Mouse (Mus musculus) limb, embryonic 13.5 days (tissue): ENCODE measurements around the gene Arhgef19. TPM values are rescaled to one million over a fixed set of nuclear protein-coding genes. Genes with fewer than 3 reads are reported as not detected.

ENCODE experiments used
- polyA plus RNA-seq: library from polyadenylated mRNA; unstranded; fragments of >200 nt; fragmentation: Nextera tagmentation; extraction: Ambion mirVana; gene quantifications from 2 replicates; pipeline ENCODE4 v1.2.1, GENCODE M21; 2015

Arhgef19 gene
- polyA plus RNA-seq, 1 experiment from 2014 or later = 10.9 TPM

Other genes starting within 250 kb of the Arhgef19 start
- gene Mfap2, start 229.1 kb upstream of the Arhgef19 start, polyA plus RNA-seq = 757 and 803 TPM in 2 replicates
- 7.2 and 8.0 TPM in 2 replicates for gene Crocc, start 178.9 kb upstream of the Arhgef19 start, polyA plus RNA-seq
- gene Necap2, start 161.1 kb upstream of the Arhgef19 start, polyA plus RNA-seq = 88.7 and 92.3 TPM in 2 replicates
- 0.08 and 0.20 TPM in 2 replicates for gene Spata21, start 151.2 kb upstream of the Arhgef19 start, polyA plus RNA-seq
- 43.6 and 44.2 TPM in 2 replicates for gene Szrd1, start 99.7 kb upstream of the Arhgef19 start, polyA plus RNA-seq
- gene Fbxo42, start 91.6 kb upstream of the Arhgef19 start, polyA plus RNA-seq = 27.2 and 27.7 TPM in 2 replicates
- 6.1 and 8.4 TPM in 2 replicates for gene Rsg1, start 25.5 kb upstream of the Arhgef19 start, polyA plus RNA-seq
- 2.6 and 3.9 TPM in 2 replicates for gene Epha2, start 61.7 kb downstream of the Arhgef19 start, polyA plus RNA-seq
- gene Fam131c, start 128.7 kb downstream of the Arhgef19 start, polyA plus RNA-seq = 0.65 and 0.91 TPM in 2 replicates
- gene Clcnka, start 159.2 kb downstream of the Arhgef19 start, polyA plus RNA-seq = 0.23 and 0.36 TPM in 2 replicates
- not detected in 2 replicates for gene Clcnkb, start 176.5 kb downstream of the Arhgef19 start, polyA plus RNA-seq
- 0.06 and 0.10 TPM in 2 replicates for gene Hspb7, start 181.3 kb downstream of the Arhgef19 start, polyA plus RNA-seq
- not detected in 2 replicates for gene Srarp, start 196.6 kb downstream of the Arhgef19 start, polyA plus RNA-seq
- gene Zbtb17, start 205.2 kb downstream of the Arhgef19 start, polyA plus RNA-seq = 48.6 and 48.7 TPM in 2 replicates